Mouse (Mus musculus) adrenal gland, adult 8-10 months (tissue): ENCODE measurements around the gene Tpcn2. TPM values are rescaled to one million over a fixed set of nuclear protein-coding genes. Genes with fewer than 3 reads are reported as not detected.

ENCODE experiments used
- DNase-seq: peaks from one replicate; pipeline ENCODE4 v3.0.0; 2022
- total RNA-seq, 4 experiments: library from RNA; stranded (reverse); gene quantifications; 2 replicates each; pipeline ENCODE4 v1.2.4; 2022

The Tpcn2 gene
- total RNA-seq, 4 experiments from 2014 or later, result 8.0 to 34.6 (median 21.0) TPM

- peak; percentile 47 for DNase-seq
Observed at GRCm38 (mm10) chr7:145242851-145243712, 40.7 kb downstream of the Tpcn2 start.

GRCm38 (mm10) chr7:145242028-145242427 lies 41.8 kb downstream of the Tpcn2 start:
- no peak for DNase-seq

- no peak for DNase-seq
Observed at GRCm38 (mm10) chr7:145240929-145241328, 42.9 kb downstream of the Tpcn2 start.

- DNase-seq, result no peak
Observed at GRCm38 (mm10) chr7:145239736-145240505, 43.9 kb downstream of the Tpcn2 start.

GRCm38 (mm10) chr7:145239145-145239544 lies 44.7 kb downstream of the Tpcn2 start:
- no peak for DNase-seq

GRCm38 (mm10) chr7:145234841-145235790 lies 48.7 kb downstream of the Tpcn2 start:
- no peak for DNase-seq

- no peak for DNase-seq
Observed at GRCm38 (mm10) chr7:145231659-145232058, 52.2 kb downstream of the Tpcn2 start.

- DNase-seq, result no peak
Observed at GRCm38 (mm10) chr7:145226641-145227040, 57.2 kb downstream of the Tpcn2 start.

- no peak for DNase-seq
Observed at GRCm38 (mm10) chr7:145225626-145226025, 58.2 kb downstream of the Tpcn2 start.

- DNase-seq, result peak; percentile 58
Observed at GRCm38 (mm10) chr7:145221841-145222689, 61.7 kb downstream of the Tpcn2 start.

- no peak for DNase-seq
Observed at GRCm38 (mm10) chr7:145221346-145221745, 62.5 kb downstream of the Tpcn2 start.

- no peak for DNase-seq
Observed at GRCm38 (mm10) chr7:145219420-145219831, 64.4 kb downstream of the Tpcn2 start.

GRCm38 (mm10) chr7:145216591-145216990 lies 67.2 kb downstream of the Tpcn2 start:
- DNase-seq, result no peak

GRCm38 (mm10) chr7:145215476-145215875 lies 68.3 kb downstream of the Tpcn2 start:
- DNase-seq, result no peak

GRCm38 (mm10) chr7:145211680-145212659 lies 71.8 kb downstream of the Tpcn2 start:
- DNase-seq, result no peak

GRCm38 (mm10) chr7:145210477-145211070 lies 73.2 kb downstream of the Tpcn2 start:
- DNase-seq, result no peak

GRCm38 (mm10) chr7:145208006-145208405 lies 75.8 kb downstream of the Tpcn2 start, which contains the start of gene 1810010D01Rik:
TSS of gene 1810010D01Rik (minus strand) at chr7:145208119.
- no peak for DNase-seq

GRCm38 (mm10) chr7:145206801-145207200 lies 77.0 kb downstream of the Tpcn2 start:
- no peak for DNase-seq

GRCm38 (mm10) chr7:145206056-145206610 lies 77.7 kb downstream of the Tpcn2 start:
- DNase-seq, result peak; percentile 58
